Mouse (Mus musculus): Measurements from ENCODE around the gene Stmn3. TPM values are rescaled to one million over a fixed set of nuclear protein-coding genes. Genes with fewer than 3 reads are reported as not detected.

Gene Stmn3
- polyA plus RNA-seq, 1 experiment from 2014 or later, result 26.3 TPM

- DNase-seq (ENCODE audit: low spot score) (no peak), ATAC-seq (ENCODE audit: low FRiP score, low TSS enrichment) (peak; percentile 42)
- H3K9ac ChIP-seq (ENCODE audit: low read length), result no peak overlapping the region
- TF ChIP-seq CTCF (IDR thresholded peaks at IDR 0.05; ENCODE audit: low read depth) (no peak), EP300 (optimal IDR thresholded peaks at IDR 0.05) (no peak)
- H3K4me2 ChIP-seq (replicated peaks; ENCODE audit: low read depth), result 0 out of 2 replicates have a peak overlapping the region, but pooled peaks have one; percentile 17
- no peaks in the 10 kb centered on the region for H3K9me3 ChIP-seq (ENCODE audit: control insufficient read depth, low read length)
- H3K27ac ChIP-seq (replicated peaks), result no peak overlapping the region
- peak overlapping the region; percentile 13; the same call in 1 of the 2 replicates for H3K4me3 ChIP-seq (ENCODE audit: low read depth, low read length)
- H3K36me3 ChIP-seq (ENCODE audit: control insufficient read depth, insufficient read depth, low read length), result no peaks in the 10 kb centered on the region
- H3K27me3 ChIP-seq (ENCODE audit: control insufficient read depth, insufficient read depth, low read length), result peaks cover 5% of the 10 kb centered on the region; the same call in 1 of the 2 replicates
- 5% methylated on average over 35 of the region's 35 CpGs for WGBS
- H3K4me1 ChIP-seq (replicated peaks; ENCODE audit: control insufficient read depth, insufficient read depth), result no peaks in the 10 kb centered on the region
These were observed 788 bp downstream of the Stmn3 start for GRCm38 (mm10) chr2:181313344-181314079.

GRCm38 (mm10) chr2:181313006-181313343 is 1.3 kb downstream of the Stmn3 start:
- Histone ChIP-seq H3K4me3 (ENCODE audit: low read depth, low read length) (no peak overlapping the region), H3K36me3 (ENCODE audit: control insufficient read depth, insufficient read depth, low read length) (no peaks in the 10 kb centered on the region), H3K27me3 (ENCODE audit: control insufficient read depth, insufficient read depth, low read length) (peaks cover 5% of the 10 kb centered on the region; the same call in 1 of the 2 replicates), H3K4me1 (replicated peaks; ENCODE audit: control insufficient read depth, insufficient read depth) (no peaks in the 10 kb centered on the region), H3K4me2 (replicated peaks; ENCODE audit: low read depth) (no peak overlapping the region), H3K9me3 (ENCODE audit: control insufficient read depth, low read length) (no peaks in the 10 kb centered on the region), H3K9ac (ENCODE audit: low read length) (no peak overlapping the region), H3K27ac (replicated peaks) (no peak overlapping the region)
- no peak for ATAC-seq (ENCODE audit: low FRiP score, low TSS enrichment)
- no peak for TF ChIP-seq CTCF (IDR thresholded peaks at IDR 0.05; ENCODE audit: low read depth)
- no peak for TF ChIP-seq EP300 (optimal IDR thresholded peaks at IDR 0.05)
- no peak for DNase-seq (ENCODE audit: low spot score)
- 15% methylated on average over 5 of the region's 5 CpGs for WGBS

- no peaks in the 10 kb centered on the region for H3K9me3 ChIP-seq (ENCODE audit: control insufficient read depth, low read length)
- no peak overlapping the region for H3K27ac ChIP-seq (replicated peaks)
- H3K36me3 ChIP-seq (ENCODE audit: control insufficient read depth, insufficient read depth, low read length), result no peaks in the 10 kb centered on the region
- no peak overlapping the region for H3K4me3 ChIP-seq (ENCODE audit: low read depth, low read length)
- no peak for ATAC-seq (ENCODE audit: low FRiP score, low TSS enrichment)
- no peak overlapping the region for H3K4me2 ChIP-seq (replicated peaks; ENCODE audit: low read depth)
- TF ChIP-seq EP300 (optimal IDR thresholded peaks at IDR 0.05) (no peak), CTCF (IDR thresholded peaks at IDR 0.05; ENCODE audit: low read depth) (no peak)
- H3K4me1 ChIP-seq (replicated peaks; ENCODE audit: control insufficient read depth, insufficient read depth), result no peaks in the 10 kb centered on the region
- DNase-seq (ENCODE audit: low spot score), result no peak
- WGBS, result 73% methylated on average over 3 of the region's 3 CpGs
- no peak overlapping the region for H3K9ac ChIP-seq (ENCODE audit: low read length)
- peaks cover 5% of the 10 kb centered on the region; the same call in 1 of the 2 replicates for H3K27me3 ChIP-seq (ENCODE audit: control insufficient read depth, insufficient read depth, low read length)
These were observed 1.9 kb downstream of the Stmn3 start for GRCm38 (mm10) chr2:181312435-181312834.

- no peak overlapping the region for H3K27ac ChIP-seq (replicated peaks)
- ATAC-seq (ENCODE audit: low FRiP score, low TSS enrichment) (peak; percentile 71; the same call in 1 of the 2 replicates), DNase-seq (ENCODE audit: low spot score) (peak; percentile 59)
- no peak overlapping the region for H3K9ac ChIP-seq (ENCODE audit: low read length)
- WGBS, result 12% methylated on average over 30 of the region's 30 CpGs
- no peaks in the 10 kb centered on the region for H3K36me3 ChIP-seq (ENCODE audit: control insufficient read depth, insufficient read depth, low read length)
- no peak overlapping the region for H3K4me3 ChIP-seq (ENCODE audit: low read depth, low read length)
- peak; percentile 72 for TF ChIP-seq CTCF (IDR thresholded peaks at IDR 0.05; ENCODE audit: low read depth)
- TF ChIP-seq EP300 (optimal IDR thresholded peaks at IDR 0.05), result no peak
- H3K9me3 ChIP-seq (ENCODE audit: control insufficient read depth, low read length), result no peaks in the 10 kb centered on the region
- H3K27me3 ChIP-seq (ENCODE audit: control insufficient read depth, insufficient read depth, low read length), result no peaks in the 10 kb centered on the region
- no peaks in the 10 kb centered on the region for H3K4me1 ChIP-seq (replicated peaks; ENCODE audit: control insufficient read depth, insufficient read depth)
- H3K4me2 ChIP-seq (replicated peaks; ENCODE audit: low read depth), result 0 out of 2 replicates have a peak overlapping the region, but pooled peaks have one; percentile 8
These were observed 7.0 kb downstream of the Stmn3 start for GRCm38 (mm10) chr2:181307144-181307804.

GRCm38 (mm10) chr2:181304944-181305343 is 9.4 kb downstream of the Stmn3 start:
- TF ChIP-seq CTCF (IDR thresholded peaks at IDR 0.05; ENCODE audit: low read depth) (no peak), EP300 (optimal IDR thresholded peaks at IDR 0.05) (no peak)
- Histone ChIP-seq H3K9ac (ENCODE audit: low read length) (no peak overlapping the region), H3K27me3 (ENCODE audit: control insufficient read depth, insufficient read depth, low read length) (no peaks in the 10 kb centered on the region), H3K4me2 (replicated peaks; ENCODE audit: low read depth) (no peak overlapping the region), H3K4me3 (ENCODE audit: low read depth, low read length) (no peak overlapping the region), H3K9me3 (ENCODE audit: control insufficient read depth, low read length) (no peaks in the 10 kb centered on the region), H3K36me3 (ENCODE audit: control insufficient read depth, insufficient read depth, low read length) (peaks cover 7% of the 10 kb centered on the region), H3K4me1 (replicated peaks; ENCODE audit: control insufficient read depth, insufficient read depth) (no peaks in the 10 kb centered on the region), H3K27ac (replicated peaks) (no peak overlapping the region)
- ATAC-seq (ENCODE audit: low FRiP score, low TSS enrichment), result no peak
- WGBS, result 100% methylated on average over 1 of the region's 1 CpGs
- no peak for DNase-seq (ENCODE audit: low spot score)

- Histone ChIP-seq H3K9ac (ENCODE audit: low read length) (no peak overlapping the region), H3K4me2 (replicated peaks; ENCODE audit: low read depth) (no peak overlapping the region), H3K27me3 (ENCODE audit: control insufficient read depth, insufficient read depth, low read length) (no peaks in the 10 kb centered on the region), H3K4me1 (replicated peaks; ENCODE audit: control insufficient read depth, insufficient read depth) (no peaks in the 10 kb centered on the region), H3K9me3 (ENCODE audit: control insufficient read depth, low read length) (no peaks in the 10 kb centered on the region), H3K4me3 (ENCODE audit: low read depth, low read length) (no peak overlapping the region), H3K36me3 (ENCODE audit: control insufficient read depth, insufficient read depth, low read length) (peaks cover 8% of the 10 kb centered on the region), H3K27ac (replicated peaks) (no peak overlapping the region)
- TF ChIP-seq CTCF (IDR thresholded peaks at IDR 0.05; ENCODE audit: low read depth) (no peak), EP300 (optimal IDR thresholded peaks at IDR 0.05) (no peak)
- WGBS, result 31% methylated on average over 3 of the region's 3 CpGs
- DNase-seq (ENCODE audit: low spot score) (no peak), ATAC-seq (ENCODE audit: low FRiP score, low TSS enrichment) (no peak)
These were observed 12.3 kb downstream of the Stmn3 start for GRCm38 (mm10) chr2:181302041-181302440.
